Mouse (Mus musculus) cerebellum, postnatal 14 days (tissue): Measurements from ENCODE around the gene Stx6.

Source experiments
- DNase-seq, 2 experiments: peaks; one replicate each; pipeline ENCODE4 v3.0.0; 2021; ENCODE audit warnings: mixed read lengths in 2 of 2

Gene Stx6

GRCm38 (mm10) chr1:155158141-155158969 is at the start of gene Stx6:
Gene Stx6, plus strand, starts transcription at chr1:155158715.
- DNase-seq = peak; percentile 99

- DNase-seq = peak; percentile 63 to 66
Observed at GRCm38 (mm10) chr1:155109387-155110350, 48.8 kb upstream of the Stx6 start.

- no peak for DNase-seq
Observed at GRCm38 (mm10) chr1:155111491-155111890, 47.0 kb upstream of the Stx6 start.

DNA sequence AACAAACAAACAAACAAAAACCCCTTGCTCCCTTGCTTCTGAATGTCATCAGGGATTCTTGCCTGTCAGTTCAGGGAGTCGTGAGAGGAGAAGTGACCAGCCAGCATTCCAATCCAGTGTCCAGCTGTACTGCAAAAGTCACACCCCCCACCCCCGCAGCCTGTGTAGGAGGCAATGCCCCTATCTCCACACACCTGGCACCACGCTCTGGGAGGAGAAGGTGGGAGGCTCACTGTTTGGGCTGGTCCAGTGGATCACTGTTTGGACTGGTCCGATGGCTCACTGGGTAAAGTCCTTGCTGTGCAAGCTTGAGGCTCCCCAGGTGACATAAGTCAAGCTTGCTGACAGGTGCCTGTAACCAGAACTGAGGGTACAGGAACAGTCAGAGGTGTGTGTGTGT is 46.4 kb upstream of the Stx6 start:
- DNase-seq = no peak

- no peak for DNase-seq
Observed at GRCm38 (mm10) chr1:155112875-155113274, 45.6 kb upstream of the Stx6 start.

GRCm38 (mm10) chr1:155113946-155114345 is 44.6 kb upstream of the Stx6 start:
- DNase-seq = no peak

DNA sequence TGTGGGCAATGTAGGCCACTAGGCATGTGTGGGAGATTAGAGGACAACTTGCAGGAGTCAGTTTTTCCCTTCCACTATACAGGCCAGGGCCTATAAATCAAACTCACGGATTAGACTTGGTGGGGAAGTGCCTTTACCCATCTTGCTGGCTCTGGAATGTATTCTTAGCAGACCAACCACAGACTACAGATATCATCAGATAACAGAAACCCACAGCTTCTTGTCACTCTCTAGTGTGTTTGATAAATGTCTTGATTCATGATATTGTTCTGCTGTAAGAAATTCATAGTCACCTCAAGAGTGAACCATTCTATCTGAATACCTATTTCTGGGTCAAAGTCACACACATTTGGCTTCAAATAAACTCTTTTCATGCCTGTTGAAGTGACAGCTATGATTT is 38.8 kb upstream of the Stx6 start:
- DNase-seq = no peak

DNA sequence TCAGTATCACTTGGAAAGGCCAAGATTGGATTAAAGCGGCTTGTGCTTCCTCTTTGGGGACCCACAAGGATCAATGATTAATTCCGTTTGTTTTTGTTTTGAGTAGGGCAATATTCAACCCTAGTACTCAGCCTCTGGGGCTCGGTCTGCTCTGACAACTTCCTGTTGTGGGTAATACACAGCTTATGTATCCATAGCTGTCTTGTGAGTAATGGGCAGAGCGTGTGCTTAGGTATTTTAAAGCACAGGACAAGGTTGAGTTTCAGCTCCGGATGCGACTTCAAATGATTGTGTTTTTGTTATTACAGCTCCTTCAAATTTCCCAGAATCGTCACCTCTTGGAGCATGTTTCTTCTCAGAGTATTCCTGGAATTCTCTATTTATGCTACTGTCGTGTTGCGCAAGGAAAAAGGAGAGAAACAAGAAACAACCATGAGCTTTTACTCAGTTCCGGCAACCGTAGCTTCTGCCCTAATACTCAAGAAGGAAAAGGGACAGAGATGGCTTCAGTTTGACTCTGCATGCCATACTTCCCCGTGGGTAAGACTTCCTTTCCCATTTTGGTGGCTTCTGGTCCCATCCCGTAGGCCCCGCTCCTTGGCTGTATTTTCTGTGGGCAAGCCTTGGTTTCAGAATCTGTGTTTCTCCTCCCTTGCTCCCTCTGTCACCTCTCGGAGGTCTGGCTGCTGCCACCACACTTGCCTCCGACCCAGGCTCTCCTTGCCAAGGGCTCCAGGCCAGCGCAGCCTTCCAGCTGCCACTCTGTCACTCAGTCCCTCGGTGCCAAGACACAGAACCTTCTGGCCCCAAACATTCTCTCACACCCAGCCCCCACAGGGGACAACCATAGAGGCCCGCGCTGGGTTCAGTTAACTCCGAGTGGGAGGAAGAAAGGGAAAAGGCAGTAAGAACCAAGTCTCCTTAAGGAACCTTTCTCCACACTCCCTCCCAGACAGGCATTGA is 36.3 kb upstream of the Stx6 start:
- peak; percentile 89 to 94 for DNase-seq

DNA sequence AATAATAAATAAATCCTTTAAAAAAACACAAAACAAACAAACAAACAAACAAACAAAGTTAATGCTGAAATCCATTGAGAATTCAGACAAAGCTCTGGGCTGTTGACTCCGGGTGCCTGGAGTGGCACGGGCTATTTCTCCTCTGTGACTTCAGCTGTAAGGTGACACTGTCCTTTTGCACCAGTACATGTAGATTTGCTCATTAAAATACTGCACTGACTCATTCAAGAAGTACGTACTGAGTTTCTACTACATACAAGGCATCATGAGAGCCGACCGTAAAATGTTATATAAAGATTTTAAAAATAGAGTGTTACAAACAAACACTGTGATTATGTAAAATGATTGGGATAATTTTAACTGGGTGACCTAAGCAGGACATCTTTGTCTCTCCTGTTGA is 34.1 kb upstream of the Stx6 start:
- DNase-seq = no peak

DNA sequence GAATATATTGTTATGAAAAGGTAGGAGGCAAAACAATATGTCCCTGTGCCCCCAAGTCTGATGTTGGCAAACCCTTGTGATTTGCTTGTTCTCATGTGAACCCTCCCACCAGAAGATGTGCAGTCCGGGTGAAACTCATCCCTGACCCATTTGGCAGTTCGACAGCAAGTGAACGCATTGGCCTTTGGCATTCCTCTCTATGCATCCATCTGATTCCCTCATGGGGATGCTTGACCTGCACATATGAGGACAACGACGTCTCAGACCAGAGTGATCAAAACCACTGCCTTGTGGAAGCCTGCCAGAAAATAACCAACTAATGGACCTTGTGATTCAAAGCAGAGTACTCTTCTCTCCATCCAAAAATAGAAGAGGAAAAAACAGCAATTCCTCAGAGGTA is 31.8 kb upstream of the Stx6 start:
- peak in 1 of 2 experiments; percentile 38 for DNase-seq

DNA sequence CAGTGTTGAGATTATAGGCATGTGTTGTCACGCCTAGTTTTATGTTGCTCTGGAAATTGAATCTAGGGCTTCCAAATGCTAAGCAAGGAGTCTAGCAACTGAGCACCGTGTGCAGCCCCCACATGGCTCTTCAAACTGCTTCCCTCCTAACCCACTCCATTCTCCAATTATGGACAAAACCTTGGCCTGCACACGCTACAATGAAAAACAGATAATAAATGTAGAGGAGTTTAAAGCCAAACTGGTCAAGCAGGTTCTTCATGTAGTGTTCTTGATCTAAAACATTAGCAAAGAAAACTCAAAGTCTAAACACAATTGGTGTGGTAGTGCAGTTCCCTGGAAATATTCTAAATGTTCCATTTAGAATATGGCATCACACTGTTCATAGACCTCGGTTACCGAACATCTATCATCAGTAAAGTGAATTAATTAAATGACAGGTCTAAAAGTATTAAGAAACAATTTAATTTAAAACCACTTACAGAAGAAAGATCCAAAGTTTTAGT is 31.0 kb upstream of the Stx6 start:
- no peak for DNase-seq

DNA sequence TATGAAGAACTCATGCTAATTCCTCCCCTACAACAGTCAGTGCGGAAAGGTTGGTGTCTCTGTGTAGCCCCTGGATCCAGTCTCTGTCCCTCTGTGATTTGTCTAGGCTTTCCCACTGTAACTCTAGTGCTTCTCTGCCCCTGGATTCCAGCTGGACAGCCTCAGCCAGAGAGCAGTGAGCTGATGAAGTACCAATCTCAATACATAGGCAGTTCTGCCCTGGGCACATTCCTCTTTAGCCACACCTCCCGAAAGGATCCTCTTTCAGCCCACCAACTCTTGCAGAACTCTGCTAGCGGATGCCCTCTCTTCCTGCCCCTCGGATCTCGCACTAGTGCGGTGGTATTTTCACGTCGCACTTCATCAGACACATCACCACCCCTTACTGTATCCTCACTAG is 23.6 kb upstream of the Stx6 start:
- DNase-seq = no peak

GRCm38 (mm10) chr1:155138795-155139194 is 19.7 kb upstream of the Stx6 start:
- DNase-seq = peak; percentile 38 to 48

DNA sequence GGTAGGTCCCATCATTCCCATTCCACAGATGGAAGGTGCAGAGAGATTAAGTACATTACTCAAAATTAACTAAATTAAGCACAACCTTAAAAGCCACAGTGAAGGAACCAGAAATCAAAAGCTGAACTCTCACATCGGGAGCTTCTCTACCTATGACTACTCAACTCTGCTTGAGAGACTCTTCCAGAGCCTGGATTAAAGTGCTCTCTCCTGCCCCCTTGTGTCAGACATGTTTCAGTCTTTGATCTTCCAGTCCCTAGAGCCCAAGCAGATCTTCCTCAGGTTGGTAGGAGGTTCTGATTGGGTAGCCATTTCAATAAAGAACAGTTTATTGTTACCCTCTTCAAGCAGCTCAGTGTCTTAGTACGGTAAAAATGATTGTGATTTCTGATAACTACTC is 18.4 kb upstream of the Stx6 start:
- peak; percentile 84 to 85 for DNase-seq

DNA sequence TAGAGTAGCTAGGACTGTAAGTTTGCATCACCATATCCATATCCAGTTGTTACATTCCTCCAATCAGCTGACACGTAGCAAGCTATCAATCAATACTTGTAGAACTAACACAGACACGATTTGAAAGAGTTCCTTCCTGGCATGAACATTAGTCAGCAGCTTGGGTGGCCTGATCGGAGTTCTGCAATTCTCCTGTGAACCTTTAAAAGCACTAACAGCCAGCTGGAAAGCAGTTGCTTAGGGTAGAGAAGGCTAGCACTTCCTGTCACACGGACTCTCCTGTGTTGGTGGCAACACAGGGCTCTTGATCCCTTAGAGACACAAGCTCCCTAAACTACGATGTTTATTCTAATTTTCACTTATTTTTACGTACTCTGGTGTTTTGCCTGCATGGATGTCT is 12.9 kb upstream of the Stx6 start:
- DNase-seq = no peak

GRCm38 (mm10) chr1:155146572-155146980 is 11.9 kb upstream of the Stx6 start, which contains the start of gene Mr1:
Gene Mr1, minus strand, starts transcription at chr1:155146814.
- peak; percentile 39 to 47 for DNase-seq

DNA sequence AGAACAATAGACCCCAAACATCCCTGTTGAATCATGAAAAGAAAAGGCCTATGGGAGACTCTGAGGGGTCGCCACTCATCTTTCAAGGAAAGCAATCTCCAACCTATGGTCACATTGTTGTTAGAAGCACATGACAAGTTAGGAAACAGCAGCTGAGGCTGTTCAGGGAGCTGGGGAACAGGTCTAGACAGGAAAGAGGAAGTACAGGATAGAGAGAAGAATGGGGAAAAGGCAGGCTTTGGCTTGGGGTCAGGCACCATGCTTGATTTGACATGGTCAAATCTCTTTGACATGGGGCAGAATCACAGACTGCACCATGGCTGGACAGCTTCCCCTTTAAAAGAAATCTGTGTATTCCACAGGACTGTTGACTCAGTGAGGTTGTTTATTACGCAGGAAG is 11.3 kb upstream of the Stx6 start:
- no peak for DNase-seq

GRCm38 (mm10) chr1:155149403-155149802 is 9.1 kb upstream of the Stx6 start:
- no peak for DNase-seq

DNA sequence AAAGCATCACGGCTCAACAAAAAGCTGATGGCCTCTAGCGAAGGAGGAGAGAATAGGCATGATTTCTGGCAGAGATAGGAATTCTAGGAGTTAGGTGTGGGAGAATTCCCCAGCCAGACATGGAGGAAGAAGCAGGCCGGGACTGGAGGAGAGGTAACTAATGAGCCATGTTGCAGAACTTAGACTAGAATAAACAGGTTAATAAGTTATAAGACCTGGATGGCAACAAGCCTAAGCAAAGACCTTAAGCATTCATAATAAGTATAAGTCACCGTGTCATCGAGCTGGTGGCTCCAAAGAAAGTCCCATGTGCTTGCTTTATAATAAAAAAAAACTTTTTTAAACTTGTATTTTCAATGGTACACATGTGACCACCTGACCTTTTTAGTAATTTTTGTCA is 7.7 kb upstream of the Stx6 start:
- no peak for DNase-seq

DNA sequence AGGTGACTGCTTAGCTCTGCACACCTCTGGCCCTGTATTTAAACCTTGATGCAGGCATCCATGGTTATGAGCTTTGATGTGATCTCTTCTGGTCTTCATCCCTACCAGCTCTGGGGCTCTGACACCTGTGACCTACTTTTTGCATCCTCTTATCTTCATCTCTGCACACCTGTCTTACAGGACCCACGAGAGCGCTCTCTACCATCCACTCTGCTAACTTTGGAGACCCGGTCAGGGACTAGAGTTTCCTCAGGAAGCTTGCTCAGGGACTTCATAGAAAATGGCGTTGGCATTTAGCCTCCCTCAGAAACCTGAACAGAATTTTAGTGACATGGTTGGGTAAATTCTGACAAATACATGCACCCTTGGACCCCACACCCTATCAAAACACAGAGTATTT is 4.6 kb upstream of the Stx6 start:
- no peak for DNase-seq

DNA sequence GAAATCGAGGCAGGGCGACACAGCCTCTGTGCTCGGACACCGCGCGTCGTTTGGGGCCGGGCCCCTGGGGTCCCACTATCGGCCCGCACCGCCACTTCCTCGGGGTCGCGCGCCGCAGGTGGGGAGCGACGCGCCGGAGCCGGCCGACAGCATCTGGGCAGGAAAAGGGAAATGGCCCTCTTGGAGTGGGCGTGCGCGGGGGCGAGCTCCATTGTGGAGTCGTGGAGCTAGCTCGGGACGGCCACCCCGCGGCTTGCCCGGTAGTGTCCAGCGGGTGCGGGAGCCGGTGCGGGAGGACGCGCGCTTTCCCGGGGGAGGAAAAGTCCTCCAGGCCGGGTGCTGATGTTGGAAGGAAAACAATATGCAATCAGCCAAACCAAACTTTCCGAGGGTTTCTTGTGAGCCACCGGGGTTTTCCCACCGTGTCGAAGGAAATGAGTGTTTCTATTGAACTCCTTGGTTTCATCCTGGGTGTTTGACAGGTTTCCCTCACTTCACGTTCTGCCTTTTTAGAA is 512 bp downstream of the Stx6 start:
- DNase-seq = peak; percentile 62 to 67

- DNase-seq = no peak
Observed at GRCm38 (mm10) chr1:155167453-155167852, 8.9 kb downstream of the Stx6 start.
